Mouse (Mus musculus) heart, postnatal 0 days (tissue): ENCODE results near the gene Picalm.

Source experiments
- CTCF ChIP-seq: IDR thresholded peaks from 2 replicates; pipeline ENCODE4 v1.5.1; 2016; ENCODE audit warnings: antibody characterized with exemption, control low read depth, low read depth
- EP300 ChIP-seq: IDR thresholded peaks from 2 replicates; pipeline ENCODE4 v1.6.1; 2016; ENCODE audit warnings: antibody characterized with exemption, low read depth

DNA sequence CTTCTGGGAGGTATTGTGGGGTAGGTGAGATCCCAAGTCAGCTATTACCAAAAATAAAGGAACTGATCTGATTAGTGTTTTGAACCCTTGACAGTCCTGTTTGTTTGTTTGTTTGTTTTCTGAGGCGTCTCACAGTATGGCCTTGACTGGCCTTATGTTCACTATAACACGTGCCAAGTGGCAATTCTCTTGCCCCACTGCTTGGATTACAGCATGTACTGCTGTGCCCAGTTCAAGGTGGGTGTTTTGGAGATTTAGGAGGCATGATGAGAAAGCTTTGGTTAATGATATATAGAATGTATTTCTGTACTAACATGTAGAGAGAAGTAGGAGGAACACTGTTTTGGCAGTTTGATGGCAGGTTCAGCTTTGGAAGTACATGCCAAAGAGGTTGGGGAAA, 28.0 kb downstream of the Picalm start:
- no peak for TF ChIP-seq CTCF
- no peak for TF ChIP-seq EP300
